Mouse (Mus musculus) cortical plate, adult 2 months (tissue): Measurements from ENCODE around the gene Rpl11.

Experiments used
- CTCF ChIP-seq: fragments of 200-500 bp; IDR thresholded peaks from 2 replicates; pipeline ENCODE4 v1.5.1; 2011; ENCODE audit warnings: mild to moderate bottlenecking, control low read depth, low read length; ENCODE audit not compliant: insufficient read depth; ENCODE audit errors: extremely low read depth
- POLR2A ChIP-seq: fragments of 200-500 bp; IDR thresholded peaks from 2 replicates; pipeline ENCODE4 v1.6.1; 2011; ENCODE audit warnings: mild to moderate bottlenecking, low read length, control low read depth; ENCODE audit not compliant: insufficient read depth; ENCODE audit errors: extremely low read depth

DNA sequence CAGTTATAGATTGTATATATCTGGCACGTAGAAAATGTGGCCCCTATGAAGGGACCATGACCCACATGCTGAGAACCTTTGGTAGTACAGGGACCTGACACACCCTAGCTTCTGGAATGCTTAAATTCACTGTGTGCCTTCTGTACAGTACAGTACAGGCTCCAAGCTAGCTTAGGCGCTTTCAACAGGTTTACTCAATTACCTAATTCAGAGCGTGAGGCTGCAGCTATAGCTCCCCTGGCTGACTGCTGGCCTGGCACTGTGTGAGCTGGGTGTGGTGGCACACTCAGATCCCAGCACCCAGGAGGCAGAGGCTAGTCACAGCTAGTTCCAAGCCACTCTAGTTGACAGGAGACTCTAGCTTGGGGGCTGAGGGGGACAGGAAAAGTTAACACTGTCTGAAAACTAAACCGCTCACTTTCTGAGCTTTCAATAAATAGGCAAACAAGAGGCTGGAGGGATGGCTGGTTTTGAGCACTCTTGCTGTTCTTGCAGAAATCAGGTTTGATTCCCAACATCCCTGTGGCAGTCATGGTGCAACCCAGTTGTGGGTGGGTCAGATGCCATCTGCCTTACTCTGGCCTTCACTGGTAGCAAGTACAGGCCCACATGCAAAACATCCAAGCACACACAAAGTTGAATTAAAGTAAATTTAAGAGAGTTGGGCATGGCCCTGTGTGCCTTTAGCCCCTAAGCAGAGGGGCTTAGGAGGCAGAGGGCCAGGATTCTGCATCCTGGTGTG lies 4.8 kb downstream of the Rpl11 start:
- TF ChIP-seq CTCF, result no peak
- no peak for TF ChIP-seq POLR2A
